Mouse (Mus musculus) lung, embryonic 15.5 days (tissue): ENCODE measurements around the gene Map3k10. TPM values are rescaled to one million over a fixed set of nuclear protein-coding genes. Genes with fewer than 3 reads are reported as not detected.

Experiments
- ATAC-seq: fragments of 200-750 bp; cut with Nextera tagmentation; 2 replicates; pipeline ENCODE4 v1.8.0; 2017; ENCODE audit warnings: moderate number of reproducible peaks, borderline replicate concordance; ENCODE audit not compliant: low FRiP score, low TSS enrichment; ENCODE audit errors: extremely low read depth
- H3K27ac ChIP-seq: fragments of 300-500 bp; sonication (generic); 2 replicates; pipeline ENCODE4 v1.5.1; 2015; ENCODE audit warnings: moderate library complexity, mild to moderate bottlenecking, inconsistent platforms
- H3K27me3 ChIP-seq: fragments of 300-500 bp; sonication (generic); 2 replicates; pipeline ENCODE4 v1.6.1; 2015; ENCODE audit warnings: inconsistent platforms
- H3K36me3 ChIP-seq: fragments of 300-500 bp; sonication (generic); 2 replicates; pipeline ENCODE4 v1.6.1; 2015; ENCODE audit warnings: inconsistent platforms
- H3K4me1 ChIP-seq: fragments of 300-500 bp; sonication (generic); 2 replicates; pipeline ENCODE4 v1.6.1; 2015; ENCODE audit warnings: inconsistent platforms
- H3K4me2 ChIP-seq: fragments of 300-500 bp; sonication (generic); 2 replicates; pipeline ENCODE4 v1.6.1; 2015; ENCODE audit warnings: inconsistent platforms, mild to moderate bottlenecking, moderate library complexity
- H3K4me3 ChIP-seq: fragments of 300-500 bp; sonication (generic); 2 replicates; pipeline ENCODE4 v1.5.1; 2015; ENCODE audit warnings: mild to moderate bottlenecking, inconsistent platforms
- H3K9ac ChIP-seq: fragments of 300-500 bp; sonication (generic); 2 replicates; pipeline ENCODE4 v1.6.1; 2015; ENCODE audit warnings: inconsistent platforms
- H3K9me3 ChIP-seq: fragments of 300-500 bp; sonication (generic); 2 replicates; pipeline ENCODE4 v1.6.1; 2016; ENCODE audit warnings: inconsistent platforms
- WGBS: fragments of 180-500 bp; shearing (Covaris S2); methylation state at CpG from one replicate; pipeline ENCODE4 v1.1.7; 2015; 5-methylcytosine and 5-hydroxymethylcytosine counted together
- polyA plus RNA-seq: library from polyadenylated mRNA; unstranded; fragments of >200 nt; fragmentation: Nextera tagmentation; extraction: Ambion mirVana; gene quantifications from 2 replicates; pipeline ENCODE4 v1.2.1, GENCODE M21; 2015

The Map3k10 gene
- polyA plus RNA-seq, 1 experiment from 2014 or later = 6.9 TPM

DNA sequence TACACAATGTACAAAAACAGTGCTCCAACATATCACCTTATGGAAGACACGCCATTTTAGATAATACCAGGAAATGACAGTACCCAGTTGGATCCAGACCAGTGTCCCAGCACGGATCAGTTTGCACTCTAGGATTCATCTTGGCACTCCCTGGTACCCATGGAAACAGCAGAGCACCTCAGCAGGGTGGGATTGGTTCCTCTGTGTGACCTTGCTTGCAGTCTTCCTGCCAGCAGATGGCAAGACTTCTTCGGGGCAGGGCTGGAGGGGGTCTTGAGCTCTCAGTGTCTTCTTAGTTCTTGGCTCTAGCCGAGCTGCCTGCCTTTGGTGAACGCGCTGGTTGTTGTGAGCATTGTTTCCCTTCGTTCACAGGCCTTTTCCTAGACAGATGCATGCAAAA lies 46.7 kb downstream of the Map3k10 start:
- WGBS = 86% methylated on average over 7 of the region's 7 CpGs
- no peak overlapping the region for H3K27ac ChIP-seq
- H3K9ac ChIP-seq = no peak overlapping the region
- ATAC-seq = no peak
- H3K4me1 ChIP-seq = no peaks in the 10 kb centered on the region
- H3K36me3 ChIP-seq = peaks cover 61% of the 10 kb centered on the region
- no peak overlapping the region for H3K4me3 ChIP-seq
- no peaks in the 10 kb centered on the region for H3K27me3 ChIP-seq
- H3K4me2 ChIP-seq = no peak overlapping the region
- no peaks in the 10 kb centered on the region for H3K9me3 ChIP-seq

DNA sequence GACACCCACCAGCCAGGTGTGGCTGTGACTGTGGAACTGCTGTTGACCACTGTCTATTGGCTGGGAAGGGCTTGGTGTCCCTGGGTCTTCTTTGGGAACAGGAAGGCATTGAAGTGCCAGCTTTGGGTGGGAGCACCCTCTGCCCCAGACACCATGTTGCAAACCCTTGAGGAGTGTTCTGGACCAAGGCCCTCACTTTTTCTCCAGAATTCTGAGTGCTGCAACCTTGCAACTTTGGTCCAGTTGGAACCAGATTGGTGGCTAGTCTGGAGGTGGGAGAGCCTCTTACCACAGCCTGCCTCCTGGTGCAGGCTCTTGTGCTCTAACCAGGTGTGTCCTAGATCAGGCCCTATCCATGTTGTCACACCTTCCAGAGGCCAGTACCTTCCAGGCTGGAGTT lies 49.4 kb downstream of the Map3k10 start:
- Histone ChIP-seq H3K9me3 (no peaks in the 10 kb centered on the region), H3K9ac (no peak overlapping the region), H3K4me1 (no peaks in the 10 kb centered on the region), H3K27ac (no peak overlapping the region), H3K4me3 (no peak overlapping the region), H3K27me3 (no peaks in the 10 kb centered on the region), H3K36me3 (peaks cover 69% of the 10 kb centered on the region), H3K4me2 (no peak overlapping the region)
- ATAC-seq = no peak

DNA sequence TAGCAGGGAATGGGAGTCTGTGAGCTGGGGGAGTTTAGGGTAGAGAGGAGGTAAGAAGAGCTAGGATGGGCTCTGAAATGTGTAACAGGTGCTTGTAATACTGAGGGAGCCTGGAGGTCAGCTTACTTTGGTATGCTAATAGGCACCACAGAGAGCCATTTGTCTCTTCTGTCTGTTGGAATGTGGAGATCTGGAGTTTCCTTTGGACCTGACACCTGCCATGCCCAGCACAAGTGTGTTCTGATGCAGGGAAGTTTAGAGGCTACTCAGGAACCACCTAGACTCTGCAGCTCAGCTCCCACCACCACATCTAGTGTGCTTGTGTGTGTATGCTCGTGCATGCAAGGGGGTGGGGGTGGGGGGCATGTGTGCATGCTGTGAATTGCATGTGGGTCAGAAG lies 52.2 kb downstream of the Map3k10 start:
- WGBS = 87% methylated on average over 1 of the region's 1 CpGs
- H3K4me1 ChIP-seq = no peaks in the 10 kb centered on the region

DNA sequence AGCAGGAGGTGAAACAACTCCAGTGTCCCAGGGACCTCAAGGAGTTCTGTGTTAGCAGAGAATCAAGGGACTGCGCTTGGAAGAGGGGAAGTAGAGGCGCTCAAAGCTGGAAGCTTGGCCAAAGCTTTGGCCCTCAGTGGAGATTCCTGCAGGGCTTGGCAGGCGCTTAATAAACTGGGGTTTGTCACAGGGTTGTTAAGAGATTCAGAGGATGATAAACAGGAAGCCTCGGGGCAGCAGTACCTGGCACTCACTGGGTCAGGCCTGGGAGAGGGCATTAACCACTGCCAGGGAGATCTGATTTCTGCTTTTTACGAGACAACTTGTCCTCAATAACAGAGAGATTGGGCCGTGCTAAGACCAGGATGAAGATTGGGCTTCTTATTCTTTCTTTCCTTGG lies 53.4 kb downstream of the Map3k10 start:
- no peaks in the 10 kb centered on the region for H3K27me3 ChIP-seq
- H3K9ac ChIP-seq = no peak overlapping the region
- no peak overlapping the region for H3K4me3 ChIP-seq
- no peaks in the 10 kb centered on the region for H3K9me3 ChIP-seq
- no peak overlapping the region for H3K4me2 ChIP-seq
- H3K36me3 ChIP-seq = peaks cover 75% of the 10 kb centered on the region
- 79% methylated on average over 6 of the region's 6 CpGs for WGBS
- no peak for ATAC-seq
- no peaks in the 10 kb centered on the region for H3K4me1 ChIP-seq
- H3K27ac ChIP-seq = no peak overlapping the region

More for the DNA sequence above, 52.2 kb downstream of the Map3k10 start:
- no peaks in the 10 kb centered on the region for H3K9me3 ChIP-seq
- no peak overlapping the region for H3K27ac ChIP-seq
- H3K9ac ChIP-seq = no peak overlapping the region
- no peak overlapping the region for H3K4me3 ChIP-seq
- H3K36me3 ChIP-seq = peaks cover 69% of the 10 kb centered on the region
- H3K4me2 ChIP-seq = no peak overlapping the region
- H3K27me3 ChIP-seq = no peaks in the 10 kb centered on the region
- ATAC-seq = no peak

DNA sequence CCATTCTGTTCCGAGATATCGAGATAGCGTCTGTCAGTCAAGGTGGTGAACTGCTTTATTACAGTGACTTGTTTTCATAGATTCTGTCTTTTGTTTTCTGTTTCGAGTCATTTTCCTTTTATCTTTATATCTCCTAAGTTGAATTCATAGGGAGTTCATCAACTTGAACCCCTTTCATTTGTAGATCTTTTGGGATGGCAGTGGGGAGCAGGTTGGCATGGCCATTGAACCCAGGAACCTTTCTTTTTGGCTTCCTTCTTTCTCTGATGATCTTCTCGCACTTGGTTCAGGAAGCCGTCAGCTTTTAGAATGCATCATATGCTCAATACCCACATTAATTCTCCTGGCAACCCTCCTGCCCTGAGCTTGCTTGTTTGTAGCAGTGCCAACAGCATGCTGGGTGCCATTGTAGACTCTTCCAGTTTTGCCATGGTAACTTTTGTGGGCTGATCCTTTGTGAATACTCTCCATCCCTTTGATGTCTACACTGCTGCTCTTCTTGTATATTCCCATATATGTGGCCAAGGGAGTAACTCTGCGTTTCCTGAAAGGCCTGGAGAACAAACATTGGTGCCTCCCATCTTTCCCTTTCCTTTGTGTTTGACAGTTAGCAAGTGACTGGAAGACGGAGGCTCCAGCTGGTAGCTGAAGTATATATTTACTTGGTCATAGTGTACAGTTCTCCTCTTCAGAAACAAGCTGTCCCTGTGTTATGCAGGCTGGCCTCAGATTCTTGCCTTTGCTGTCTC lies 60.5 kb downstream of the Map3k10 start:
- Histone ChIP-seq H3K9me3 (no peaks in the 10 kb centered on the region), H3K27ac (no peak overlapping the region), H3K4me1 (no peaks in the 10 kb centered on the region), H3K4me3 (no peak overlapping the region), H3K9ac (no peak overlapping the region), H3K27me3 (no peaks in the 10 kb centered on the region), H3K4me2 (no peak overlapping the region), H3K36me3 (peaks cover 53% of the 10 kb centered on the region)
- 67% methylated on average over 8 of the region's 8 CpGs for WGBS
- no peak for ATAC-seq

DNA sequence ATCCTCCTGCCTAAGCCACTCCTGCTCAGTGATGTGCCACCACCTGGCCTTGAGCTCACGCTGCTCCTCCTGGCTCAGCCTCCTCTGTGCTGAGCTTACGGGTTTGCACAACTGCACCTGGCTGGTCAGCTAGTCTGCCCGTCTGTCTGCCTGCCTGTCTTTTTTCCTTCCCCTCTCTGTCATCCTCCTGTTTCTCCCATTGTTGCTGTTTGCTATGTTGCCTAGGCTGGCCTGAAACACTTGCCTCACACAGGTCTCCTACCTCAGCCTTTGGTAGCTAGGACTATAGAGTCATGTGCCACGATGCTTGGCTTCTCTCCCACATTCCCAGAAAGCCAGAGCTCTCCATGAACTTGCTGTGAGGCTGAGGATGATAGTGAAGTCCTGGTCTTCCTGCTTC lies 61.5 kb downstream of the Map3k10 start:
- Histone ChIP-seq H3K9me3 (no peaks in the 10 kb centered on the region), H3K27ac (no peak overlapping the region)
- ATAC-seq = no peak

DNA sequence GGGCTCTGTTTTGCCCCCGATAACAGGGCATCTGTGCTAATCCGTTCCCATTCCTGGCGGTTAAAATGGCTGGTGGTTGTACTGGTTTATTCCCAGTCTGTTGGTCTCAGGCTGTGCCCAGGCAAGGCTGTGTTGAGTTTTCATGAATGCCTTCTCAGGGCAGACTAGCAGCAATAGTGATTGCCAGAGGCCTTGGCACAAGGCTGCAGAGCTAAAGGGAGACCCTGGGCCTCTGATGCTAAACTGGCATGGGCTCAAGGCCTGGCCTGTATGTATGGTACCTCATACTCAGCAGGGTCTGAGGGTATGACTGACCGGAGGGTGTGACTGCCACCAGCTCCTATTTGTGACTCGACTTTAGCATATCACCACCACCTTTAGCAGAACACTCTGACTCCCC lies 63.5 kb downstream of the Map3k10 start:
- Histone ChIP-seq H3K4me3 (no peak overlapping the region), H3K27ac (no peak overlapping the region), H3K36me3 (peaks cover 23% of the 10 kb centered on the region), H3K9me3 (no peaks in the 10 kb centered on the region), H3K4me1 (peaks cover 19% of the 10 kb centered on the region), H3K27me3 (no peaks in the 10 kb centered on the region), H3K9ac (no peak overlapping the region), H3K4me2 (no peak overlapping the region)
- ATAC-seq = no peak
- 89% methylated on average over 5 of the region's 5 CpGs for WGBS

More for the DNA sequence above, 61.5 kb downstream of the Map3k10 start:
- H3K4me1 ChIP-seq = no peaks in the 10 kb centered on the region
- no peak overlapping the region for H3K9ac ChIP-seq
- H3K4me2 ChIP-seq = no peak overlapping the region
- H3K27me3 ChIP-seq = no peaks in the 10 kb centered on the region
- H3K4me3 ChIP-seq = no peak overlapping the region
- H3K36me3 ChIP-seq = peaks cover 44% of the 10 kb centered on the region
- 76% methylated on average over 4 of the region's 4 CpGs for WGBS

DNA sequence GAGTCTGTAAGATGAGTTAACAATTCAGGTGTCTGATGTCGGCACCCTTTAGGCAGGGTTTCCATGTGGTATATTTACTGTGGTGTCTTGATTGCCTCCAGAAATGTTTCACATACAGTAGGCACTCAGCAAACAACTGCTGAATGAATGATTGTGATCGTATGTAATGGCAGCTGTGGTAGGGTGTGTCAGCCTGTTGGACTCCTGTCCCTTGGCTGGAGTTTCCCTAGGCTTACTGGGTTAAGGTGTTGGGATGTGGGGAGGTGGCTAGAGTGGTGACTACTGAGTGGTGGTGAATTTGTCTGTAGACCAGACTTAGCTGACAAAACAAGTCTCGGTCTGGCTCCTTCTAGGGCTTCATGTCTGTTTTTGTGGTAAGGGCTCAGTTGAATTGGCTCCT lies 64.0 kb downstream of the Map3k10 start:
- no peak for ATAC-seq
- H3K9ac ChIP-seq = no peak overlapping the region
- H3K4me1 ChIP-seq = peaks cover 24% of the 10 kb centered on the region
- H3K4me3 ChIP-seq = no peak overlapping the region
- H3K27me3 ChIP-seq = no peaks in the 10 kb centered on the region
- no peak overlapping the region for H3K27ac ChIP-seq
- H3K9me3 ChIP-seq = no peaks in the 10 kb centered on the region
- 92% methylated on average over 3 of the region's 3 CpGs for WGBS
- peaks cover 21% of the 10 kb centered on the region for H3K36me3 ChIP-seq
- H3K4me2 ChIP-seq = no peak overlapping the region

DNA sequence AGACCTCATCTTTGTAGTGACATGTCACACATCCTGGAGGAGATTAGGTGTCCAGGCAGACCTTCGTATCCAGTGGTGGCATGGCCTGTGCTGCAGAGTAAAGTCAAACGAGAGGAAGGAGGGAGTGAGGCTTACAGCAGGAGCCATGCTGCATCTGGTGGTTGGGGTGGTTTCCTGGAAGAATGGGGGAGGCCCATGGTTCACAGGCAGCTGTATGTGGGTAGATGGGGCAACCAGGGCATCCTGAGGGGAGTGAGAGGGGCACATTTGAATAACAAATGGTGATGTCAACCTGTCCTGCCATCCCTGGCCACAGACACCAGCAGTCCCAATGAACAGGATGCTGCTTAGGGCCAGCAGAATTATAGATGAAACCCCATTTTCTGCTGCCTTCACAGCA lies 64.7 kb downstream of the Map3k10 start:
- H3K9ac ChIP-seq = no peak overlapping the region
- peaks cover 21% of the 10 kb centered on the region for H3K36me3 ChIP-seq
- peaks cover 29% of the 10 kb centered on the region for H3K4me1 ChIP-seq
- no peak overlapping the region for H3K27ac ChIP-seq
- H3K4me2 ChIP-seq = no peak overlapping the region
- WGBS = 80% methylated on average over 2 of the region's 2 CpGs
- no peak for ATAC-seq
- no peaks in the 10 kb centered on the region for H3K27me3 ChIP-seq
- H3K4me3 ChIP-seq = no peak overlapping the region
- no peaks in the 10 kb centered on the region for H3K9me3 ChIP-seq

DNA sequence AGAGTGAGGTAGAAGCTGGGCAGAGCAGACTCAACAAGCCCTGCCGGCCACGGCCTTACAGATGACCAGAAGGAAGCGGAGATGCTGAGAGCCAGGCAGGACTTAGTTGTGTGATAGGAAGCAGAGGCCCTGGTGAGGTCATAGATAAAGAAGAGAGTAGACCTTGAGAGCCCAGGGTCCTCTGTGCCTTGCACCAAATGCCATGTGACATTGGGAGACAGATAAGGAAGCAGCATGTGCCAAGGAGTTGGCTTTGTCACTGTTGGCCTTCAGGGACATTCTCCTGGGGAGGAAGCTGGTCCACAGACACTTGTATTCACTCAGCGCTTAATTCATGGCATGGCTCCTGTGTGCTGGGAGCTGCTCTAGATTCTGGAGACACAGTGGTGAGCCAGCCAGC lies 65.1 kb downstream of the Map3k10 start:
- H3K9ac ChIP-seq = no peak overlapping the region
- WGBS = 95% methylated on average over 4 of the region's 4 CpGs

DNA sequence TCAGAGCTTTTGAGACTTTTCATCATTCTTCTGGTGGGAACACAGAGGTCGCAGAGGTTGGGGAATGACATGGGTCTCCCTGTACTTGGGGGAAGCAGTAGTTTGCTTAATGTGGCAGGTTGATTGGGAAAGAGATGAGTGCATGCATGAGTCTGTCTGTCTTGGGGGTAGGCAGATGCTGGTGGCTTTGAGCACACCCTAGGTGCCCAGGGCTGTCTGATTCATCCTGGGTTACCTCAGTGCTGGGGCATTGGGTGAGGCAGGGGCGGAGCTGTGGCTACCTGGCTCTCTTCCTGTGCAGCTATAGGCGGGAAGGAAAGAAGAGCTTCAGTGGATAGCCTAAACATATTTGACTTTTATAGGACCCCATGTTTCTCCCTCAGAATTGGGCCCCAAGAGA lies 66.3 kb downstream of the Map3k10 start:
- Histone ChIP-seq H3K9ac (no peak overlapping the region), H3K4me2 (no peak overlapping the region), H3K27me3 (no peaks in the 10 kb centered on the region), H3K27ac (no peak overlapping the region), H3K36me3 (peaks cover 21% of the 10 kb centered on the region), H3K9me3 (no peaks in the 10 kb centered on the region), H3K4me1 (peaks cover 42% of the 10 kb centered on the region), H3K4me3 (no peak overlapping the region)
- WGBS = 87% methylated on average over 3 of the region's 3 CpGs
- no peak for ATAC-seq

More for the DNA sequence above, 65.1 kb downstream of the Map3k10 start:
- Histone ChIP-seq H3K4me3 (no peak overlapping the region), H3K27ac (no peak overlapping the region), H3K4me2 (no peak overlapping the region), H3K9me3 (no peaks in the 10 kb centered on the region), H3K4me1 (peaks cover 34% of the 10 kb centered on the region), H3K36me3 (peaks cover 21% of the 10 kb centered on the region), H3K27me3 (no peaks in the 10 kb centered on the region)
- ATAC-seq = no peak

DNA sequence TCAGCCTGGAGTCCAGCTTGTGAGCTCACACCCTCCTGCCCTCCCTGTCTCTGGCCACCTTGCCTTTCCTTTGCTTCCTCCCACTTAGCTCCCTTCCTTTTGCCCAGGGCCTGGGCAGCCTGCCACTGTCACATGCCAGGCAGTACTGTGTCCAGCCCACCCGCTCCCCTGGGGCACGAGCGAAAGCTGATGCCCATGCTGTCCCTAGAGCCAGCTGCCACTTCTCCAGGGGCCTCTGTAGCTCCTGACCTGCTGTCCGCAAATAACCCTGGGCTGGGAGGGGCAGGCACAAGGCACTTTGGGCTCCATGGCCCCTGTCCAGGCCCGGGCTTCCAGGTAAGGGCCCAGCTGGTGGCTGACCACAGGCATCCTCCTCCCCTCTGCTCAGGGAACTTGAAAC lies 66.8 kb downstream of the Map3k10 start:
- 59% methylated on average over 5 of the region's 5 CpGs for WGBS
- Histone ChIP-seq H3K27me3 (no peaks in the 10 kb centered on the region), H3K36me3 (peaks cover 21% of the 10 kb centered on the region), H3K4me3 (no peak overlapping the region), H3K4me2 (no peak overlapping the region), H3K4me1 (peaks cover 47% of the 10 kb centered on the region), H3K27ac (no peak overlapping the region), H3K9ac (no peak overlapping the region), H3K9me3 (no peaks in the 10 kb centered on the region)
- ATAC-seq = no peak
